In genomic region chr4:34667923-34668322, GRCm38 (mm10) we compare ENCODE assay signal across 32 mouse cellular contexts.
"Had no signal": no experiment of that assay in that cellular context is flagged by ENCODE, and none has a peak within 500 bp of the region (broad histone marks: within the 10 kb centered on the region; RNA-seq: fewer than 3 reads in every experiment).

No protein-coding gene starts in this region.

- H3K27ac ChIP-seq: limb, embryonic 10.5 days; limb, embryonic 12.5 days; limb, embryonic 13.5 days; limb, embryonic 15.5 days; liver, embryonic 12.5 days; liver, embryonic 13.5 days; liver, embryonic 14.5 days; liver, embryonic 15.5 days; lung, embryonic 15.5 days; macrophage; midbrain, embryonic 10.5 days; midbrain, embryonic 12.5 days; midbrain, embryonic 13.5 days; midbrain, embryonic 15.5 days; neural tube, embryonic 12.5 days had no signal

- DNase-seq: left cerebral cortex, postnatal 4 days; liver; liver, embryonic 13.5 days; liver, postnatal 0 days; lung, adult 18-20 months; lung, adult 2 months; lung, embryonic 14.5 days; lung, postnatal 10 days; lung, postnatal 14 days; lung, postnatal 36 days; lung, postnatal 4 days; midbrain, embryonic 14.5 days had no signal

- H3K4me3 ChIP-seq: limb, embryonic 10.5 days; limb, embryonic 12.5 days; limb, embryonic 13.5 days; limb, embryonic 15.5 days; liver, embryonic 12.5 days; liver, embryonic 13.5 days; liver, embryonic 15.5 days; lung, embryonic 15.5 days; megakaryocyte, embryonic 14.5 days; midbrain, embryonic 10.5 days; midbrain, embryonic 12.5 days; midbrain, embryonic 13.5 days; midbrain, embryonic 15.5 days; myocyte; neural tube, embryonic 12.5 days had no signal

- H3K27me3 ChIP-seq: limb, embryonic 12.5 days; limb, embryonic 13.5 days; limb, embryonic 15.5 days; liver, embryonic 12.5 days; liver, embryonic 13.5 days; liver, embryonic 15.5 days; lung, embryonic 15.5 days; megakaryocyte, embryonic 14.5 days; midbrain, embryonic 12.5 days; midbrain, embryonic 13.5 days; midbrain, embryonic 15.5 days; neural tube, embryonic 12.5 days had no signal

- H3K4me2 ChIP-seq: limb, embryonic 12.5 days; limb, embryonic 13.5 days; limb, embryonic 15.5 days; liver, embryonic 11.5 days; liver, embryonic 12.5 days; liver, embryonic 13.5 days; liver, embryonic 15.5 days; lung, embryonic 14.5 days; lung, embryonic 15.5 days; midbrain, embryonic 11.5 days; midbrain, embryonic 12.5 days; midbrain, embryonic 13.5 days; midbrain, embryonic 15.5 days; neural tube, embryonic 12.5 days had no signal

- H3K9ac ChIP-seq: limb, embryonic 12.5 days; limb, embryonic 13.5 days; limb, embryonic 15.5 days; liver, embryonic 12.5 days; liver, embryonic 13.5 days; liver, embryonic 14.5 days; liver, embryonic 15.5 days; liver, postnatal 0 days; lung, embryonic 14.5 days; lung, embryonic 15.5 days; midbrain, embryonic 12.5 days; midbrain, embryonic 13.5 days; midbrain, embryonic 15.5 days; neural tube, embryonic 12.5 days had no signal

- H3K4me1 ChIP-seq: limb, embryonic 10.5 days; limb, embryonic 12.5 days; limb, embryonic 13.5 days; limb, embryonic 15.5 days; liver, embryonic 12.5 days; liver, embryonic 13.5 days; liver, embryonic 15.5 days; lung, embryonic 15.5 days; midbrain, embryonic 10.5 days; midbrain, embryonic 12.5 days; midbrain, embryonic 13.5 days; midbrain, embryonic 15.5 days; neural tube, embryonic 12.5 days had no signal

- H3K9me3 ChIP-seq: limb, embryonic 10.5 days; limb, embryonic 12.5 days; limb, embryonic 13.5 days; limb, embryonic 15.5 days; liver, embryonic 12.5 days; liver, embryonic 13.5 days; liver, embryonic 15.5 days; lung, embryonic 15.5 days; megakaryocyte, embryonic 14.5 days; midbrain, embryonic 10.5 days; midbrain, embryonic 12.5 days; midbrain, embryonic 13.5 days; midbrain, embryonic 15.5 days; neural tube, embryonic 12.5 days had no signal

- ATAC-seq: liver, embryonic 12.5 days; liver, postnatal 0 days; lung, postnatal 0 days; midbrain, embryonic 13.5 days; midbrain, embryonic 15.5 days; midbrain, embryonic 16.5 days had no signal
